Mouse (Mus musculus) layer of hippocampus, adult 6 months (tissue): Measurements from ENCODE around the gene St3gal2. TPM values are rescaled to one million over a fixed set of nuclear protein-coding genes. Genes with fewer than 3 reads are reported as not detected.

Experiments
- long read RNA-seq, 2 experiments: library from polyadenylated mRNA; unstranded; transcript quantifications; one replicate each; pipeline ENCODE4 v2.0.0; 2019 to 2020
- microRNA-seq: library from miRNA; unstranded; fragments of <30 nt; microRNA quantifications from one replicate; pipeline ENCODE4 v1.2.0, GENCODE M21; 2020
- polyA plus RNA-seq: library from polyadenylated mRNA; unstranded; fragments of <200 nt; fragmentation: Nextera tagmentation; gene quantifications from 2 replicates; pipeline ENCODE4 v1.2.3, GENCODE M21; 2021

Gene St3gal2
- 11.3 and 11.7 TPM in 2 replicates for polyA plus RNA-seq
- long read RNA-seq, experiment 1, full-length matches to known transcripts: 2 of 36 reads
- long read RNA-seq, experiment 1, partial matches to known transcripts: 31 of 36 reads
- long read RNA-seq, experiment 1, other reads (novel, unspliced or antisense): 3 of 36 reads
- long read RNA-seq, experiment 2, full-length matches to known transcripts: 60 of 115 reads
- long read RNA-seq, experiment 2, partial matches to known transcripts: 50 of 115 reads
- long read RNA-seq, experiment 2, other reads (novel, unspliced or antisense): 5 of 115 reads

DNA sequence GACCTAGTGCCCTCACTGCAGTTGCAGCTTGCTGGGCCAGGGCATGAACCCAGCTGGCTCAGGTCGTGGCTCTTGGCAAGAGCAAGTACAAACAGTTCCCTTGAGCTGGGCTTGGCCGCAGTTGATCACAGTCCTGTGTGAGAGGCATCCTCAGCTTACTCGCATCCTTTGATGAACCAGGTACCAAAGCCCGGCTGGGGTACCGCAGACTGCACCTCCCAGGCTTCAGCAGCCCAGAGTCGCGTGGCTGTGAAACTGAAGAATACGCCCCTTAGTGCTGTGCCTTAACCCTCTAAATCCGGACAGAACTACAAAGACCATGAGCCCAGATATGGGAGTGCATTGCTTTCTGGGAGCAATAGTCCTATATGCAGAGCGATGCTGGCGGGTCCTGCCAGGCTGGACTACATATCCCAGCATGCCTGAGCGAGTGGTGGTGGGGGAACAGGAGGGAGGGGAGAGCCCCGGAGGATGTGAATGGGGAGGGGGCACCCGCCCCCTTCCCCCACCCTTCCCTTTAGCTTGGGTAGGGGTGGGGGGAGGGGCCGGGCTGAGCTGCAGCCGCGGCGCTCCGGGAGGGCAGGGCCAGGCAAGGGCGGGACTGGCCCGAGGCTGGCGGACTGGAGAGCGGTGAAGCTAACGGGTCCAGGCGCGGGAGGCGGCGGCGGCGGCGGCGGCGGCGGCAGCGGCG lies at the start of gene St3gal2:
TSS of gene St3gal2 (plus strand) at position 582 of the 691 bp plus-strand sequence.

DNA sequence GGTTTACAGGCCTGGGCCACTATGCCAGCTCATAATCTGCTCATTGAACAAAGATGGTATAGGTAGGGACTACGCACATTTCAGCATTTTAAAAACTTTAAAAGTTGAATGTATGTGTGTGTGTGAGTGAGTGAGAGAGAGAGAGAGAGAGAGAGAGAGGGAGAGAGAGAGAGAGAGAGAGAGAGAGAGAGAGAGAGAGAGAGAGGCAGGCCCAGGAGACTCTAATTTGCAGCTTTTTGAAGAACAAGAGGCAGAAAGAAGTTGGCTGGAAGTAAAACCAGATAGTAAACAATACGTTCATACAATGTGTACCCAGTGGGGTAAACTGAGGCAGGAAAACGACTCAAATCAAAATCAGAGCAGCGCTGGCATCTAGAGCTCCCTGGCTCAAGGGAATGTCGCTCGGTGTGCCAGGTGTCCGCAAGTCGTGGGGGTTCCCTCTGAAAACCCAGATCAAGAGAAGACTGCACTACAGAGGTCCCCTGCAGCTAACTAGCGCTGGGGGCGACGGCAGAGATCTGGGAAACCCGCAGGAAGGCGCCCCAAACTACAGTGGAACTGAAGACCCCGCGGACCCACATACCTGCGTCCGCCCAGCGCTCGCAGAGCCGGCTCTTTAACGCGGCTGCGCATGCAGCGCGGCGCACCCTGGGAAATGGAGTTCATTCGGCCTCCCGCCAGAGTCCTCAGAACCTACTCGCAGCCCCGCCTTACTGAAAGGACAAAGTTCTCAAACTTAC lies 17.7 kb upstream of the St3gal2 start, which contains the start of gene Fuk:
TSS of gene Fuk (minus strand) at position 650 of the 740 bp plus-strand sequence.

DNA sequence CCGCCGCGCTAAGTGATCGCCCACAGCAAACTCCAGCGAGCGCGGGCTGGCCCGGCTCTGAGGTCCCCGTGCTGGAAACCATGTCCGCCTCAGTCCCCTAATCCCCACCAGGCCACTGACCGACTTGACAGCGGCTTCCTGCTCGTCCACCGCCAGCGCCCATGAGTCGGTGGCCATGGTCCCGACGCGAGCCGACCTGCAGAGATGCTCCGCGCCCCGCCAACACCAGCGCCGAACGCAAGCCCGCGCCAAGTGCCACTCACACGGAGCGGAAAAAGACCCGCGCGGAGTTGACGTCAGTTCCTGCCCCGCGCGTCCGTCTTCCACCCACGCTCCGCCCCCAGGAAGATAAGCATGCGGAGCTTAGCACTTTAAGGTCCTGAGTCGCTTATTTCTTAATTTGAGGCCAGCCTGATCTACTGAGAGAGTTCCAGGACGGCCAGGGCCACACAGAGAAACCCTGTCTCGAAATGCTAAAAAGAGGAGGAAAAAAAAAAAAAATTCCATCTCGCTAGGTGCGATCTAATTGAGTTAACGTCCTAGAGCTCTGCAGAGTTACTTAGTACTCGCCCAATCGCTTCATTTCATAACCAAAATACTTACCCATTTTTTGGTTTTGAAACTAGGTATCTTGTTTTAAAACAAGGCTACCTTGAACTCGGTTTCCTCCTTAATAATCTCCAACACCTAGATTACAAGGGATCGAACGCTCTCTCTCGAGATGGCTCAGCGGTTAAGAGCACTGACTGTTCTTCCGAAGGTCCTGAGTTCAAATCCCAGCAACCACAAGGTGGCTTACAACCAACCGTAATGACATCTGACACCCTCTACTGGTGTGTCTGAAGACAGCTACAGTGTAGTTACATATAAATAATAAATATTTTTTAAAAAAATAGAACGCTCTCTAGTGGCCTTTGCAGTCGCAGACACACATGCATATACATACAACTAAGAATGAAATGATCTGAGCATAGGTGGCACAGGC lies 78.1 kb downstream of the St3gal2 start, which contains the start of gene Ddx19a:
TSS of gene Ddx19a (minus strand) at position 254 of the 985 bp plus-strand sequence.

Small RNAs within 50 kb of the gene (microRNA-seq; reads per million reads assigned to microRNA genes)
- not detected for gene Mir3473d

Other genes with a start within 250 kb of the St3gal2 start
- gene Mtss1l, start 198.4 kb upstream of the St3gal2 start, polyA plus RNA-seq: 23.3 and 27.4 TPM in 2 replicates
- gene Il34, start 114.0 kb upstream of the St3gal2 start, polyA plus RNA-seq: 41.3 and 43.5 TPM in 2 replicates
- 28.0 and 28.6 TPM in 2 replicates for gene Cog4, start 73.3 kb upstream of the St3gal2 start, polyA plus RNA-seq
- 25.0 and 29.1 TPM in 2 replicates for gene Sf3b3, start 73.1 kb upstream of the St3gal2 start, polyA plus RNA-seq
- gene Fuk, start 17.4 kb upstream of the St3gal2 start, polyA plus RNA-seq: 4.7 and 5.2 TPM in 2 replicates
- gene Ddx19a, start 77.9 kb downstream of the St3gal2 start, polyA plus RNA-seq: 6.4 and 6.7 TPM in 2 replicates
- 3.9 and 4.2 TPM in 2 replicates for gene Ddx19b, start 111.8 kb downstream of the St3gal2 start, polyA plus RNA-seq
- 44.9 and 47.2 TPM in 2 replicates for gene Aars, start 113.2 kb downstream of the St3gal2 start, polyA plus RNA-seq
- not detected in 2 replicates for gene Exosc6, start 136.4 kb downstream of the St3gal2 start, polyA plus RNA-seq
- gene Clec18a, start 172.5 kb downstream of the St3gal2 start, polyA plus RNA-seq: 1.7 and 3.3 TPM in 2 replicates
- gene Pdpr, start 174.7 kb downstream of the St3gal2 start, polyA plus RNA-seq: 4.6 and 5.7 TPM in 2 replicates